Mouse (Mus musculus) liver, adult 2 months (tissue): ENCODE results near the gene Gm28035.

Source experiments
- CTCF ChIP-seq: fragments of 200-500 bp; IDR thresholded peaks from 2 replicates; pipeline ENCODE4 v1.5.1; 2011; ENCODE audit warnings: low read depth, low read length, control low read depth
- POLR2A ChIP-seq: fragments of 200-500 bp; IDR thresholded peaks from 2 replicates; pipeline ENCODE4 v1.6.1; 2011; ENCODE audit warnings: low read length, control low read depth; ENCODE audit not compliant: insufficient read depth; ENCODE audit errors: extremely low read depth

DNA sequence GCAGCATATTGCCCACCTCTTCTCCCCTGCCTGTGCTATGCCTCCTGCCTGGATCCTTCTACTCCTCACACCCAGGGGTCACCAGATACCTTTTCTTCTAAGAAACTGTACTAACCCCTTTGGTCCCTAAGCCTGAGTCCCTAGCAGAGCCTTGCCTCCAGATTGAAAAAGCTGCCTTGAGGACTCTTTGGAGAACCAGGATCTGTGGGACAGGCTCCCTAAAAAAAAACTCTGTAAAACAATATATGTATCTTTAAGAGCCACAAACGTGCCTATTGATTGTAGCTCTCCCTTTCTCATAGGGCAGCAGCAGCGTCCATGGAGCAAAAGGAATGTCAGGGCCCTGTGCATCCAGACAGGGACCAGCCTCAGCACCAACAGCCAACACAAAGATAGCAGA, at the start of gene Gm28035:
- TF ChIP-seq CTCF (no peak), POLR2A (no peak)
